Mouse (Mus musculus): ENCODE results near the gene Nat14.
A peak's percentile ranks its signal among the peaks of the same experiment; 100 is the strongest.

The Nat14 gene

GRCm38 (mm10) chr7:4948386-4948785 lies 26.6 kb downstream of the Nat14 start:
- DNase-seq (ENCODE audit: extremely low spot score): no peak

- DNase-seq (ENCODE audit: extremely low spot score): no peak
Measured at GRCm38 (mm10) chr7:4950561-4951342, 28.9 kb downstream of the Nat14 start.

GRCm38 (mm10) chr7:4953815-4954445 lies 32.1 kb downstream of the Nat14 start:
- no peak for DNase-seq (ENCODE audit: extremely low spot score)

- no peak for DNase-seq (ENCODE audit: extremely low spot score)
Measured at GRCm38 (mm10) chr7:4957361-4957760, 35.5 kb downstream of the Nat14 start.

- DNase-seq (ENCODE audit: extremely low spot score): no peak
Measured at GRCm38 (mm10) chr7:4963527-4963926, 41.7 kb downstream of the Nat14 start.

- peak; percentile 77 for DNase-seq (ENCODE audit: extremely low spot score)
Measured at GRCm38 (mm10) chr7:4964272-4964671, 42.4 kb downstream of the Nat14 start, which contains the start of gene Sbk2. Gene Sbk2 (minus strand): TSS chr7:4964406.

GRCm38 (mm10) chr7:4964988-4965387 lies 43.2 kb downstream of the Nat14 start:
- no peak for DNase-seq (ENCODE audit: extremely low spot score)

GRCm38 (mm10) chr7:4971068-4971467 lies 49.2 kb downstream of the Nat14 start, which contains the start of gene Sbk3:
Gene Sbk3 (minus strand): TSS chr7:4971168.
- DNase-seq (ENCODE audit: extremely low spot score): no peak

- DNase-seq (ENCODE audit: extremely low spot score): no peak
Measured at GRCm38 (mm10) chr7:4971710-4972109, 49.9 kb downstream of the Nat14 start.

- no peak for DNase-seq (ENCODE audit: extremely low spot score)
Measured at GRCm38 (mm10) chr7:4972321-4973047, 50.7 kb downstream of the Nat14 start.
